Mouse (Mus musculus) embryo, embryonic 9.5 days (tissue): Measurements from ENCODE around the gene G6pc3.

Source experiments
- DNase-seq: peaks from one replicate; pipeline ENCODE4 v3.0.0-alpha.2; 2017; ENCODE audit errors: extremely low spot score

G6pc3 gene

GRCm38 (mm10) chr11:102219247-102219993, 30.0 kb downstream of the G6pc3 start:
- no peak for DNase-seq

- DNase-seq, result no peak
Observed at GRCm38 (mm10) chr11:102219994-102220346, 30.6 kb downstream of the G6pc3 start.

DNA sequence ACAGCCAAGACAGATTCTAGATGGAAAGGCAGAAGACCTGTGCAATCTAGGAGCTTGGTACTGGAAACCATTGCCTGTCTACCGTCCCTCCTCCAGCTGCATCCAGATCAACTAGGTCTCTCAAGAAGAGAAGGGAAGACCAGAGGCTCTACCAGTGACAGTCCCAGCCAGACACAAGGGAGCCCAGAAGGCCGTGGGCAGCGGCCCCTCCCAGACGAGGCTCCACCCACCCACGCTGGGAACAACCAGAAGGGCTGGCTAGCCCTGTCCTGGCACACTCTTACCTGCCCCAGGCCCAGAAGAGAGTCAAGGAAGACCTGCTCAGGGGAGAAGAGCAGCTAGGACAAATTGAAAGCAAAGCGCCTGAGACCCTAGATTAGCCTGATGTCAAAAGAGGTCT, 31.0 kb downstream of the G6pc3 start:
- DNase-seq, result no peak

GRCm38 (mm10) chr11:102221243-102221953, 32.0 kb downstream of the G6pc3 start:
- DNase-seq, result no peak

DNA sequence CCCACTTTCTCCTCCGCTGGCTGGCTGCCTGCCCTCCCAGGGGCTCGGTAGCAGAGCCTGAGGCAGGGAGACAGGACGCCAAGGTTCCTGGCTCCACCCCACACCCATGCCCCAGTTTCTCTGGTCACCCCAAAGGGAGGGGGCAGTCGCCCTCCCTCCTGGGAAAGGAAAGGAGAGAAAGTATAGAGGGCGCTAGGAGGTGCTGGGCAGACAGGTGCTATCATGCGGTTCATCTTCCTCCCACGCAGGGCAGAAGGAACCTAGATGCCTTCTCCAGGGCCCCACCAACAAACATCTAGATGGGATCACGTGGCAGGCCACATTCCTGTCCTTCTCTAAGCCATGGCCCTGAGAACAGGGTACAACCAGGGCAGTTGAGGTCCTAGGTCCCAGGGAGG, 32.5 kb downstream of the G6pc3 start:
- DNase-seq, result no peak

DNA sequence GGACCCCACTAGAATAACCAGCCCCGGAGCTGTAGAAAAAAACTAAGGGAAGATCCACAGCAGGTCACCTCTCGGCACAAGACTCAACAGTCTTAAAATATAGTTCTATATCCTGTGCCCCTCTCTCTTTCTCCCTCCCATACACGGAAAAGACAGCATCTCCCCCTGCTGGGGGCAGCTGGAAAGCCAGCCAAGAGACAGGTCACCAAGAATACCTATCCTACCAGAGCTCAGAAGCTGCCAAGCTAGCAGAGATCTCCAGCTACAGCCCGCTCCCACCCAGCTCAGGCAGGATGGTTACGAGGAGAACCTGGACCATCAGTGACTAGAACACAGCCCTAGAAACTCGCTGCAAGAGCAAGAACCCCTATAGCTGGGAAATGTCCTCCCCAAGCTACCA, 33.7 kb downstream of the G6pc3 start:
- peak; percentile 75 for DNase-seq

DNA sequence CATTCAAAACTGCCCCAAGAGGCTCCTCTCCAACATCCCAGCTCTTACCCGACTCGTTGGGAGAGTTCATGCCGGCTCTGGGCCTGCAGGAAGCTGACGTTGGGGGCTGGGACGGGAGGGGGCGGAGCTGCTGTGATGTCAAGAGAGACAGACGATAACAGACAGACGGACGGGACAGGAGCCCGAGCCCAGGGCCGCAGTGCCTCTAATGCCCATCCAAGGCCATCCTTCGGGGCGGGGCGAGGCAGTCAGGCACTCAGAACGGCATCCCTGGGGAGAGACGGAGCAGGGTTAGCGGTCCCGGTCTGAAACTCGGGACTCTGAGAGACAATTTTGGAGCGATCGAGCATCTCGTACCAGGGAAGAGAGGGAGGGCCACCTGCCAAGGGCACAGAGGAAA, 35.3 kb downstream of the G6pc3 start:
- no peak for DNase-seq

DNA sequence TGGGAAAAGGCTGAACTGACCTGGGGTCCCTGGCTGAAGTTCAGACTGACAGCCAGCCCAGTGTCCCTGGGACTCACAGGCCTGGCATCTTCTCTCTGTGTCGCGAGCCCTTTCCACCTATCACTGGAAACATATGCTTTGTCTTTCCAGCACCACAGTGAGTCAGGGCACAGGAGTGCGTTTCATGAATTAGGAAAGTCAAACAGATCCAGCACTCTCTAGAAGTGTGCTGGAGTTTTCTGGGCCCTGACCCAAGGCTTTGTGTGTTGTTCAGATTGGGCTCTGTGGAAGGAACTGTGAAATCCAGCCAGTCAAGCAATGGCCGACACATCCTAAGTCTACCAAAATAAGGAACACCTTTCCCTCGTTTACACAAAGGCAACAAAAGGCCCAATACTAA, 35.8 kb downstream of the G6pc3 start:
- no peak for DNase-seq

DNA sequence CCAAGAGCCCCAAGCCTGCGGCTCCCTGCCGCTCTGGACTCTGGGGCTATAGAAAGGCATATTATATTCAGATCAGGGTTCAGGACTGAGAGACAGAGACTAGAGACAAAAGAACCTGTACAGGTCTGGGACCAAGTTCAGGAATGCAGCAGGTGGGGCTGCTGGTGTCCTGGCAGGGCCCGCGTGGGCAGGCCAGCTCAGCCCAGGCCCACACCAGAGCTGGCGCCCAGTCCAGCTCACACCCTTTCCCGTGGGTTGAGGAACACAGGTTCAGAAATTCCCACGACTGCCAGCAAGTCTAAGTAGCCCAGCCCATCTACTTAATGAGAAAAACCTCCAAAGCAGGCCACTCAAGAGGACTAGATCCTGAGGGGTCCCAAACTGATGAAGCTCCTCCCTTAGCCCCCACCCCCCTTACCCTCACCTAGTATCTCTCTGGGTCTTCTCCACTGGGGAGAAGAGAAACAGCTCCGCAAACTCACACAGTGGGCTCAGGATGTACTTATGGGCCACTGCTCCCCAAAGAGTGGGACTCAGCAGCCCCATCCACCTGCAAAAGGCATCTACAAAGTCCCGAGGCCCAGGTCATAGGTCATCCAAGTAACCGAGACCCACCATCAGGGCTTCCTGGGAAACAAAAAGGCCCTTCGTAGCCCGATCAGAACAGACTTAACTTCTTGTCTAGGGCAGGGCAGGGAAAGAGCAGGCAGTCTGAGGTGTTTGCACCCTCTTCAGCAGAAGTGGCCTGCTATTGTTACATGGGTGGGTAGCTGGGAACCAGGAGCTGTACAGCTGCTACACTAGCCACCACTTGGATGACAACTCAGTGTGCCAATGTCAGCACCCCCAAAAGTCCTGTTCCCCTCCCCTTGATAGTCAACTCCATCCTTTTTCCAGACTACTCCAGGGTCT, 36.9 kb downstream of the G6pc3 start:
- DNase-seq, result no peak

GRCm38 (mm10) chr11:102227270-102228190, 38.1 kb downstream of the G6pc3 start:
- DNase-seq, result no peak

DNA sequence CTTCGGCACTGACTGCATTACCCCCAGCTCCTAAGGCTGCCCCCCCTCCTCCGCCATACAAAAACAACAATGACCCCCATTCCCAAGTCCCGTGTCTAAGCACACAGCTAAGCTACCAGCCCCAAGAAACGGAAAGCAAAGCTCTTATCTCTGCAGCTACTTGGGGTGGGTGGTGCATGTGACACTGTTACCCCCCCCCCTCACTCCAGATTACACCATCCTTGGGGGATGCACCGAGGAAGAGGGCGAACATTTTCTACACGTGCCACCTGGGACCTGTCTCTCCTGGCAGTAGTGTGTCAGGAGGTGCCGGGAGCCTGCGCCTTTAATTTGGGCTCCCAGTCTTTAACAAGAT, 38.7 kb downstream of the G6pc3 start:
- no peak for DNase-seq

DNA sequence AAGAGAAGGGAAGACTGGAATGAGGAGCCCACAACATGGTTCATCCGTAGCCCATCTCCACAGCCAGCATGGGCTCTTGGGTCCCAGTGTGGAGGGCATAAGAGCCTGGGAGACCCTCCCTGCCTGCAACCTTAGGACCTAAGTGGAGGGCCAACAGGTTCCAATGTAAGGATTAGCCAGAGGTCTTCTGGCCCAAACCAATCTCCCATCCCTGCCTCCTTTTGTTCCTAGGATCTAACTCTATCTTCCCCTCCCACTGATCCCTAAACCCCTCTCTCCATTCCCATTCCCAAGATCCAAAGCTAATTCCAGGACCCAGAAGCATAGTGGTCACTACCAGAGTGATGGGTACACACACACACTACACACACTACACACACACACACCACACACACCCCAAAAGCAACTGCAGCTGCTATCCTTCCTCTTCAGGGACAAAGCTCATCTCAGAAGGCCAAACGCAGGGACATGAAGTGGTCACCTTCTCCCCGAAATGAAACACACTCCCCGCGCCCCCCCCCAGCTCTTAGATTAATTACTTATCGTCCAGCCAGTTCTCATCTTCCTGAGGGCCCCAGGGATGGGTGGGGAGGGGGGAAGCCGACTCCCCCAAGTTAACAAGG, 39.3 kb downstream of the G6pc3 start:
- DNase-seq, result no peak

- DNase-seq, result no peak
Observed at GRCm38 (mm10) chr11:102229331-102229953, 40.0 kb downstream of the G6pc3 start.

GRCm38 (mm10) chr11:102230006-102230741, 40.8 kb downstream of the G6pc3 start, which contains the start of gene Hdac5:
Hdac5 (minus strand) TSS chr11:102230166.
- DNase-seq, result peak; percentile 99

DNA sequence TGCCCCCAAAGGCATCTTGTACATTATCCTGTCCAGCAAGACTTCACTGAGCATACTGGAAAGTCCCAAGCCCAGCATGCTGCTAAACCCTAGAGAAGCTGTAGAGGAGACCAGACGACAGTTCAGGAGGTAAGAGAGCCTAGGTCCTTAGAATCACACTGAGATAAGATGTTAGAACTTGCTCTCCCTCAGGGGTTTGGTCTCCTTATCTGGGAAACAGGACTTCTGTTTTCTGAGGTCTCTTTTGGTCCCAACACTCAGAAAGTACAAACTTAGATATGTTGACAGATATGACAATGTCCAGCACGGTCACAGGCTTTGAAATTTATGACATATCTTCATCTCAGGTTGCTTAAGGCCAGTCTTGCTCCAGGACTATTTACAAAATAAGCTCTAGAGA, 46.6 kb downstream of the G6pc3 start:
- DNase-seq, result no peak

GRCm38 (mm10) chr11:102240636-102241035, 51.2 kb downstream of the G6pc3 start:
- no peak for DNase-seq

DNA sequence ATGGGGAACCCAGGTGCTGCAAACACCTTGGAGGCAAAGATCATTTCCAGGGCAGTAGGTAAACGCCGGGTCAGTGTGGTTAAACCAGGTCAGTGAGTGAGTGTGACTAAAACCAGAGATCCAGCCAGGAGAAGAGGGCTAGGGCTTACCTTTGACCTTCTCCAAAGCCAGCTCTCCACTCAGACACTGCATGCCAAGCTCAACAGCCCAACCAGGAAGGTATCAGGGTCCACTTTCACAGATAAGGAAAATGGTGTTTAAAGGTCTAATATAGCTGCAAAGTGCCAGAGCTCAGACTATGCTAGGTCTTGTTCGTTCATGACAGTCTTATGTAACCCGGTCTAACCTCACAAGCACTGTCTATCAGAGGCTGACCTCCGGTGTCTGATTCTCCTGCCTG, 51.8 kb downstream of the G6pc3 start:
- DNase-seq, result no peak

DNA sequence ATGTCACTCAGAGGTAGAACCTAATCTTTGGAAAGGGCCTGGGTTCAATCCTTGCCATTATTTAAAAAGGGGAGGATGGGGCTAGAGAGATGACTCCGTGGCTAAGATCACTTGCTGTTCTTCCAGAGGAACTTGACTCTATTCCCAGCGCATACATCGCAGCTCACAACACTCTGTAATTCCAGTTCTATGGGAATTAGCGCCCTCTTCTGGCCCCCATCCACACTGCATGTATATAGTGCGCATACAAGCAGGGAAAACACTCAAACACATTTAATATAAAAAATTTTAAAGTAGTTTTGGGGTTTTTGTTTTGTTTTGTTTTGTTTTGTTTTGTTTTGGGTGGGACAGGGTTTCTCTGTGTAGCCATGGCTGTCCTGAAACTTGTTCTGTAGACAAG, 52.5 kb downstream of the G6pc3 start:
- DNase-seq, result no peak
